Mouse (Mus musculus) C2C12 (cell line): ENCODE data around the gene Lysmd3. TPM values are rescaled to one million over a fixed set of nuclear protein-coding genes. Genes with fewer than 3 reads are reported as not detected.

Experiments
- H3K27me3 ChIP-seq: one replicate; pipeline ENCODE4 v1.6.1; 2011; ENCODE audit not compliant: control insufficient read depth, insufficient read depth, insufficient read length
- H3K36me3 ChIP-seq: one replicate; pipeline ENCODE4 v1.6.1; 2011; ENCODE audit not compliant: control insufficient read depth, insufficient read depth
- H3K4me3 ChIP-seq: one replicate; pipeline ENCODE4 v1.5.1; 2011; ENCODE audit warnings: mild to moderate bottlenecking, control low read depth; ENCODE audit not compliant: poor library complexity, insufficient read depth, severe bottlenecking
- H3K79me2 ChIP-seq: one replicate; pipeline ENCODE4 v1.6.1; 2011; ENCODE audit not compliant: control insufficient read depth, insufficient read depth
- H3K79me3 ChIP-seq: one replicate; pipeline ENCODE4 v1.6.1; 2011; ENCODE audit warnings: low read depth, control low read depth
- H3ac ChIP-seq: one replicate; pipeline ENCODE3; 2011; ENCODE audit warnings: low read depth; ENCODE audit not compliant: control insufficient read depth, insufficient read length
- CEBPB ChIP-seq: IDR thresholded peaks from one replicate; pipeline ENCODE4 v1.6.1; 2011; ENCODE audit warnings: low read depth, mild to moderate bottlenecking, control low read depth, moderate library complexity
- CTCF ChIP-seq: IDR thresholded peaks from one replicate; pipeline ENCODE4 v1.5.1; 2011; ENCODE audit not compliant: control insufficient read depth, insufficient read depth, insufficient read length
- FOSL1 ChIP-seq: IDR thresholded peaks from one replicate; pipeline ENCODE4 v1.8.0; 2011; ENCODE audit warnings: mild to moderate bottlenecking, low read length; ENCODE audit not compliant: poor library complexity, insufficient read depth, severe bottlenecking
- MAX ChIP-seq: IDR thresholded peaks from one replicate; pipeline ENCODE4 v1.6.1; 2011; ENCODE audit warnings: mild to moderate bottlenecking, control low read depth
- MYOD1 ChIP-seq: IDR thresholded peaks from one replicate; pipeline ENCODE4 v1.6.1; 2011; ENCODE audit warnings: low read depth; ENCODE audit not compliant: control insufficient read depth, insufficient read length
- MYOG ChIP-seq: IDR thresholded peaks from one replicate; pipeline ENCODE4 v1.6.1; 2011; ENCODE audit not compliant: control insufficient read depth, insufficient read length; ENCODE audit errors: extremely low read depth
- USF1 ChIP-seq: IDR thresholded peaks from one replicate; pipeline ENCODE4 v1.6.1; 2011; ENCODE audit warnings: low read depth, mild to moderate bottlenecking, control low read depth, moderate library complexity
- polyA plus RNA-seq: library from polyadenylated mRNA; unstranded; fragments of >200 nt; fragmentation: generic; extraction: Trizol; gene quantifications from one replicate; pipeline ENCODE4 v1.2.1, GENCODE M21; 2012; ENCODE audit warnings: missing spikeins

The Lysmd3 gene
- polyA plus RNA-seq, 1 experiment: 4.9 TPM

GRCm38 (mm10) chr13:81663566-81664330 lies 6.3 kb downstream of the Lysmd3 start:
- H3K79me3 ChIP-seq: peaks cover 28% of the 10 kb centered on the region
- peaks cover 65% of the 10 kb centered on the region for H3K79me2 ChIP-seq
- no peaks in the 10 kb centered on the region for H3K27me3 ChIP-seq
- no peak overlapping the region for H3ac ChIP-seq
- TF ChIP-seq MYOD1: no peak
- no peak overlapping the region for H3K4me3 ChIP-seq
- peaks cover 39% of the 10 kb centered on the region for H3K36me3 ChIP-seq

GRCm38 (mm10) chr13:81664331-81664698 lies 6.9 kb downstream of the Lysmd3 start:
- TF ChIP-seq MAX (no peak), FOSL1 (no peak), USF1 (peak; percentile 4), CTCF (no peak), MYOD1 (no peak)
- peaks cover 43% of the 10 kb centered on the region for H3K36me3 ChIP-seq
- H3ac ChIP-seq: no peak overlapping the region
- H3K27me3 ChIP-seq: no peaks in the 10 kb centered on the region
- H3K79me2 ChIP-seq: peaks cover 59% of the 10 kb centered on the region
- H3K79me3 ChIP-seq: peaks cover 23% of the 10 kb centered on the region
- no peak overlapping the region for H3K4me3 ChIP-seq

GRCm38 (mm10) chr13:81667713-81668112 lies 10.2 kb downstream of the Lysmd3 start:
- Histone ChIP-seq H3K27me3 (no peaks in the 10 kb centered on the region), H3K79me3 (peaks cover 4% of the 10 kb centered on the region), H3K79me2 (peaks cover 25% of the 10 kb centered on the region), H3K36me3 (peaks cover 70% of the 10 kb centered on the region), H3K4me3 (no peak overlapping the region), H3ac (no peak overlapping the region)
- TF ChIP-seq FOSL1: no peak
- no peak for TF ChIP-seq MYOD1
- no peak for TF ChIP-seq MYOG
- TF ChIP-seq CEBPB: no peak
- TF ChIP-seq USF1: no peak
- no peak for TF ChIP-seq MAX
- no peak for TF ChIP-seq CTCF

- TF ChIP-seq MAX: no peak
- no peak for TF ChIP-seq CEBPB
- TF ChIP-seq MYOD1: no peak
- no peak for TF ChIP-seq CTCF
- no peak for TF ChIP-seq FOSL1
- TF ChIP-seq MYOG: no peak
- TF ChIP-seq USF1: no peak
These were observed 17.9 kb downstream of the Lysmd3 start for GRCm38 (mm10) chr13:81675333-81675732.

GRCm38 (mm10) chr13:81683107-81683506 lies 25.6 kb downstream of the Lysmd3 start:
- no peaks in the 10 kb centered on the region for H3K79me2 ChIP-seq
- no peak for TF ChIP-seq MYOG
- no peak for TF ChIP-seq FOSL1
- no peak for TF ChIP-seq CEBPB
- no peak for TF ChIP-seq MYOD1
- no peak for TF ChIP-seq USF1
- TF ChIP-seq MAX: no peak
- no peak for TF ChIP-seq CTCF
- no peak overlapping the region for H3K4me3 ChIP-seq

More at GRCm38 (mm10) chr13:81675333-81675732, 17.9 kb downstream of the Lysmd3 start:
- H3K36me3 ChIP-seq: peaks cover 83% of the 10 kb centered on the region
- H3K27me3 ChIP-seq: no peaks in the 10 kb centered on the region
- H3K4me3 ChIP-seq: no peak overlapping the region
- no peak overlapping the region for H3ac ChIP-seq
- no peaks in the 10 kb centered on the region for H3K79me3 ChIP-seq
- no peaks in the 10 kb centered on the region for H3K79me2 ChIP-seq

GRCm38 (mm10) chr13:81684258-81684657 lies 26.8 kb downstream of the Lysmd3 start:
- Histone ChIP-seq H3K79me2 (no peaks in the 10 kb centered on the region), H3K27me3 (no peaks in the 10 kb centered on the region), H3ac (no peak overlapping the region), H3K4me3 (no peak overlapping the region), H3K36me3 (peaks cover 61% of the 10 kb centered on the region), H3K79me3 (no peaks in the 10 kb centered on the region)
- TF ChIP-seq MAX (peak; percentile 4), MYOD1 (no peak), CTCF (no peak), FOSL1 (no peak), CEBPB (no peak)

More at GRCm38 (mm10) chr13:81683107-81683506, 25.6 kb downstream of the Lysmd3 start:
- H3ac ChIP-seq: no peak overlapping the region
- H3K79me3 ChIP-seq: no peaks in the 10 kb centered on the region
- peaks cover 58% of the 10 kb centered on the region for H3K36me3 ChIP-seq
- H3K27me3 ChIP-seq: no peaks in the 10 kb centered on the region
